Mouse (Mus musculus) ES-Bruce4 (cell line): ENCODE measurements around the gene Clip4. TPM values are rescaled to one million over a fixed set of nuclear protein-coding genes. Genes with fewer than 3 reads are reported as not detected.

ENCODE experiments used
- H3K27ac ChIP-seq: 2 replicates; pipeline ENCODE4 v1.5.1; 2012; ENCODE audit warnings: low read length, inconsistent platforms; ENCODE audit not compliant: insufficient read depth
- H3K27me3 ChIP-seq: 2 replicates; pipeline ENCODE4 v1.6.1; 2012; ENCODE audit warnings: mild to moderate bottlenecking, low read length, inconsistent platforms; ENCODE audit not compliant: control insufficient read depth, poor library complexity, insufficient read depth, severe bottlenecking
- H3K36me3 ChIP-seq: 2 replicates; pipeline ENCODE4 v1.6.1; 2012; ENCODE audit warnings: inconsistent platforms, mild to moderate bottlenecking, low read length, moderate library complexity; ENCODE audit not compliant: control insufficient read depth, poor library complexity, insufficient read depth, severe bottlenecking
- H3K4me1 ChIP-seq: one replicate; pipeline ENCODE4 v1.8.1; 2011; ENCODE audit warnings: low read length; ENCODE audit not compliant: control insufficient read depth, insufficient read depth
- H3K4me3 ChIP-seq: 2 replicates; pipeline ENCODE4 v1.5.1; 2011; ENCODE audit warnings: low read depth, mild to moderate bottlenecking, low read length
- H3K9ac ChIP-seq: 2 replicates; pipeline ENCODE4 v1.6.1; 2012; ENCODE audit warnings: low read depth, mild to moderate bottlenecking, inconsistent platforms; ENCODE audit not compliant: poor library complexity, severe bottlenecking
- H3K9me3 ChIP-seq: replicated peaks from 2 replicates; pipeline ENCODE4 v1.6.1; 2012; ENCODE audit warnings: mild to moderate bottlenecking, low read length, inconsistent platforms; ENCODE audit not compliant: control insufficient read depth, poor library complexity, insufficient read depth, severe bottlenecking
- CTCF ChIP-seq: IDR thresholded peaks from one replicate; pipeline ENCODE4 v1.8.1; 2011; ENCODE audit warnings: low read depth, low read length
- EP300 ChIP-seq: IDR thresholded peaks from 2 replicates; pipeline ENCODE4 v1.6.1; 2011; ENCODE audit warnings: low read depth, low read length; ENCODE audit not compliant: insufficient read depth
- POLR2A ChIP-seq: IDR thresholded peaks from one replicate; pipeline ENCODE4 v1.8.1; 2011; ENCODE audit warnings: low read length; ENCODE audit not compliant: insufficient read depth
- polyA plus RNA-seq: library from polyadenylated mRNA; stranded (reverse); fragments of >200 nt; gene quantifications from 2 replicates; pipeline ENCODE4 v1.2.4, GENCODE M21; 2011; ENCODE audit warnings: low read depth; ENCODE audit not compliant: missing spikeins, insufficient read depth, insufficient read length

The Clip4 gene
- polyA plus RNA-seq, 1 experiment, result 13.3 TPM

- TF ChIP-seq CTCF (no peak), POLR2A (no peak), EP300 (no peak)
- Histone ChIP-seq H3K27ac (no peak overlapping the region), H3K4me1 (no peaks in the 10 kb centered on the region), H3K27me3 (no peaks in the 10 kb centered on the region), H3K9me3 (no peaks in the 10 kb centered on the region), H3K4me3 (no peak overlapping the region), H3K36me3 (0 out of 2 replicates have a peak, but pooled peaks cover 3% of the 10 kb centered on the region), H3K9ac (no peak overlapping the region)
Measured at GRCm38 (mm10) chr17:71795521-71796205, 27.4 kb downstream of the Clip4 start.

- Histone ChIP-seq H3K36me3 (0 out of 2 replicates have a peak, but pooled peaks cover 3% of the 10 kb centered on the region), H3K4me1 (no peaks in the 10 kb centered on the region), H3K27ac (no peak overlapping the region)
Measured at GRCm38 (mm10) chr17:71803456-71803855, 35.2 kb downstream of the Clip4 start.

GRCm38 (mm10) chr17:71803876-71804275 is 35.6 kb downstream of the Clip4 start:
- Histone ChIP-seq H3K4me3 (no peak overlapping the region), H3K9ac (no peak overlapping the region), H3K27me3 (no peaks in the 10 kb centered on the region), H3K27ac (no peak overlapping the region), H3K36me3 (0 out of 2 replicates have a peak, but pooled peaks cover 3% of the 10 kb centered on the region), H3K9me3 (peaks cover 11% of the 10 kb centered on the region), H3K4me1 (no peaks in the 10 kb centered on the region)
- no peak for TF ChIP-seq CTCF

More at GRCm38 (mm10) chr17:71803456-71803855, 35.2 kb downstream of the Clip4 start:
- H3K9ac ChIP-seq, result no peak overlapping the region
- H3K9me3 ChIP-seq, result peaks cover 11% of the 10 kb centered on the region
- no peak overlapping the region for H3K4me3 ChIP-seq
- no peaks in the 10 kb centered on the region for H3K27me3 ChIP-seq
- TF ChIP-seq EP300 (no peak), POLR2A (no peak), CTCF (no peak)

GRCm38 (mm10) chr17:71811070-71811469 is 42.8 kb downstream of the Clip4 start:
- Histone ChIP-seq H3K9me3 (no peaks in the 10 kb centered on the region), H3K36me3 (no peaks in the 10 kb centered on the region), H3K4me3 (no peak overlapping the region), H3K9ac (no peak overlapping the region), H3K4me1 (no peaks in the 10 kb centered on the region), H3K27ac (no peak overlapping the region), H3K27me3 (no peaks in the 10 kb centered on the region)
- no peak for TF ChIP-seq CTCF
- no peak for TF ChIP-seq EP300
- TF ChIP-seq POLR2A, result no peak

DNA sequence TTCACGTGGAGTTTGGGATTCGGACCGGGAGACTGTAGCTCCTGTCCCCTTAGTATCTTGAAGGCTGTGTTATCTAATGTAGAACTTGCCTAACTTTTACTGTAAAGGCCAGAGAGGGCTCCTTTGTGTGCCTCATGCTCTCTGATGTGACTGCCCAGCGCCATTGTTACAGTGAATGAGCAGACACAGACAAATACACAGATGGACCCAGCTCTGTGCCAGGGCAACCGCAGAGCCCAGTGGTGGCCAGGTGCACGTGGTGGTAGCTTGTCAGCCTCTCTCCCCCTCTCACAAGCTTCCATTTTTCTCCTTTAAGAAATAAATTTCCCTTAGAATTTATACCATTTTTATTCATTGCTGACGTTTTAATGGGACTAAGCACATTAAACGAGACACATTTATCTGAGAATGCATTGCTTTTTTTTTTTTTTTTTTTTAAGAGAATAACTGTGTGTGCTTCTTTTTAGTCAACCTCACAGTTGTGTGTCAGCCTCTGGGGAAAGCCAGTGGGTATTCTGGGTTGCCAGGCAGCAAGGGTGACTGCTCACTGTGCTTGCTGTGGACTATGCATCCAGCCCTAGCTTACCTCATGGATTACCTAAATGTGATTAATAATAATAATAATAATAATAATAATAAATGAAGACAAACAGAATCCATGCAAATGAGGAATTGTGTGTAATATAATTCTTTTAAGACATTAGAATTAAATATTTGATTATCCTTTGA is 48.0 kb downstream of the Clip4 start:
- TF ChIP-seq CTCF, result no peak
- TF ChIP-seq EP300, result no peak
- TF ChIP-seq POLR2A, result no peak
- Histone ChIP-seq H3K27me3 (no peaks in the 10 kb centered on the region), H3K27ac (no peak overlapping the region), H3K9me3 (no peaks in the 10 kb centered on the region), H3K4me1 (no peaks in the 10 kb centered on the region), H3K9ac (no peak overlapping the region), H3K4me3 (no peak overlapping the region), H3K36me3 (no peaks in the 10 kb centered on the region)
